In genomic region chr2:101107183-101107872, GRCm38 (mm10) we compare ENCODE assay signal across 11 mouse cellular contexts.
DNase-seq lines count a peak whose midpoint lies in the region; ATAC-seq lines count a peak whose summit lies in the region.
"Had no signal": no experiment of that assay in that cellular context is flagged by ENCODE, and none has a peak within 500 bp of the region (broad histone marks: within the 10 kb centered on the region; RNA-seq: fewer than 3 reads in every experiment).

No protein-coding gene starts in this region.

- no peak overlapping the region for H3K4me2 ChIP-seq in embryonic facial prominence, embryonic 14.5 days (ENCODE audit: low read depth, low read length)
- H3K4me2 ChIP-seq: limb, embryonic 15.5 days had no signal

- H3K9ac ChIP-seq in embryonic facial prominence, embryonic 14.5 days (ENCODE audit: low read depth, low read length), result no peak overlapping the region
- H3K9ac ChIP-seq: limb, embryonic 15.5 days had no signal

- WGBS in embryonic facial prominence, embryonic 14.5 days, result 77% methylated on average over 1 of the region's 1 CpGs
- 62% methylated on average over 1 of the region's 1 CpGs for WGBS in embryonic facial prominence, embryonic 10.5 days

- no peaks in the 10 kb centered on the region for H3K4me1 ChIP-seq in embryonic facial prominence, embryonic 14.5 days (ENCODE audit: control insufficient read depth, insufficient read depth, low read length)
- no peaks in the 10 kb centered on the region for H3K4me1 ChIP-seq in embryonic facial prominence, embryonic 10.5 days
- H3K4me1 ChIP-seq: limb, embryonic 15.5 days had no signal

- no peaks in the 10 kb centered on the region for H3K36me3 ChIP-seq in embryonic facial prominence, embryonic 14.5 days (ENCODE audit: control insufficient read depth, insufficient read depth, low read length)
- no peaks in the 10 kb centered on the region for H3K36me3 ChIP-seq in embryonic facial prominence, embryonic 10.5 days (replicated peaks)
- H3K36me3 ChIP-seq: limb, embryonic 15.5 days had no signal

- H3K27me3 ChIP-seq in embryonic facial prominence, embryonic 14.5 days (replicated peaks; ENCODE audit: control insufficient read depth, insufficient read depth, low read length), result no peaks in the 10 kb centered on the region
- H3K27me3 ChIP-seq in embryonic facial prominence, embryonic 10.5 days (replicated peaks; ENCODE audit: low read depth, poor library complexity, severe bottlenecking), result no peaks in the 10 kb centered on the region
- H3K27me3 ChIP-seq: limb, embryonic 15.5 days had no signal

- ATAC-seq in embryonic facial prominence, embryonic 14.5 days (ENCODE audit: low read depth), result no peak
- no peak for ATAC-seq in erythroid progenitor cell, adult 5-6 weeks (replicated peaks; ENCODE audit: low FRiP score, poor library complexity, severe bottlenecking)

- no peaks in the 10 kb centered on the region for H3K9me3 ChIP-seq in embryonic facial prominence, embryonic 14.5 days (ENCODE audit: control insufficient read depth, low read length)
- H3K9me3 ChIP-seq in embryonic facial prominence, embryonic 10.5 days, result no peaks in the 10 kb centered on the region
- H3K9me3 ChIP-seq: limb, embryonic 15.5 days had no signal

- H3K27ac ChIP-seq in embryonic facial prominence, embryonic 14.5 days (replicated peaks; ENCODE audit: low read depth, low read length), result no peak overlapping the region
- no peak overlapping the region for H3K27ac ChIP-seq in embryonic facial prominence, embryonic 10.5 days (replicated peaks)
- H3K27ac ChIP-seq: limb, embryonic 15.5 days had no signal

- H3K4me3 ChIP-seq in embryonic facial prominence, embryonic 14.5 days (ENCODE audit: low read depth, low read length), result no peak overlapping the region
- no peak overlapping the region for H3K4me3 ChIP-seq in embryonic facial prominence, embryonic 10.5 days
- H3K4me3 ChIP-seq: limb, embryonic 15.5 days had no signal

- peak; percentile 29 for DNase-seq in embryonic facial prominence, embryonic 14.5 days (ENCODE audit: low spot score)
- DNase-seq in embryonic facial prominence, embryonic 10.5 days (ENCODE audit: low spot score), result no peak
- DNase-seq in layer of hippocampus, postnatal 10 days (ENCODE audit: low spot score in 2 of 2), result peak; percentile 28 to 32
- DNase-seq in layer of hippocampus, adult 9-10 months (ENCODE audit: low spot score), result no peak
- peak; percentile 68 to 74 for DNase-seq in cerebellum, postnatal 14 days
- peak; percentile 9 to 10 for DNase-seq in layer of hippocampus, postnatal 36 days
- no peak for DNase-seq in adrenal gland, adult 8-10 months
- DNase-seq: B cell, adult 2 months; kidney, postnatal 4 days had no signal

Comparison
In these comparisons a context has a peak if more than half of its experiments do, and no peak if none do; other contexts are left out.
1. DNase-seq: peak in embryonic facial prominence, embryonic 14.5 days (single experiment), layer of hippocampus, postnatal 10 days (2 of 2), cerebellum, postnatal 14 days (2 of 2) and layer of hippocampus, postnatal 36 days (2 of 2); none in embryonic facial prominence, embryonic 10.5 days (single experiment), layer of hippocampus, adult 9-10 months (single experiment) and adrenal gland, adult 8-10 months (single experiment).